ENCODE assay signal across 15 mouse cellular contexts in genomic region chr4:46341831-46342680, GRCm38 (mm10). TPM values are rescaled to one million over a fixed set of nuclear protein-coding genes. Genes with fewer than 3 reads are reported as not detected.
DNase-seq lines count a peak whose midpoint lies in the region; ATAC-seq lines count a peak whose summit lies in the region.
"Had no signal": no experiment of that assay in that cellular context is flagged by ENCODE, and none has a peak within 500 bp of the region (broad histone marks: within the 10 kb centered on the region; RNA-seq: fewer than 3 reads in every experiment).

No protein-coding gene starts in this region.

- no peak overlapping the region for H3K4me2 ChIP-seq in hindbrain, embryonic 11.5 days (replicated peaks; ENCODE audit: low read depth, low read length)
- no peak overlapping the region for H3K4me2 ChIP-seq in hindbrain, embryonic 13.5 days
- H3K4me2 ChIP-seq in midbrain, embryonic 11.5 days, result no peak overlapping the region

- no peak overlapping the region for H3K4me3 ChIP-seq in hindbrain, embryonic 11.5 days (ENCODE audit: low read depth, low read length)
- H3K4me3 ChIP-seq in hindbrain, embryonic 13.5 days, result no peak overlapping the region; the same call in 1 of the 2 replicates
- H3K4me3 ChIP-seq in midbrain, embryonic 11.5 days (ENCODE audit: low read depth, low read length), result no peak overlapping the region
- H3K4me3 ChIP-seq: neural tube, embryonic 12.5 days had no signal

- no peaks in the 10 kb centered on the region for H3K9me3 ChIP-seq in hindbrain, embryonic 11.5 days (ENCODE audit: control insufficient read depth, low read length)
- H3K9me3 ChIP-seq in hindbrain, embryonic 13.5 days, result no peaks in the 10 kb centered on the region
- H3K9me3 ChIP-seq in midbrain, embryonic 11.5 days (ENCODE audit: control insufficient read depth, low read length), result no peaks in the 10 kb centered on the region; the same call in 1 of the 2 replicates
- H3K9me3 ChIP-seq: neural tube, embryonic 12.5 days had no signal

- peaks cover 92% of the 10 kb centered on the region for H3K27me3 ChIP-seq in hindbrain, embryonic 11.5 days (ENCODE audit: control insufficient read depth, insufficient read depth, low read length)
- peaks cover 99% of the 10 kb centered on the region for H3K27me3 ChIP-seq in hindbrain, embryonic 13.5 days
- H3K27me3 ChIP-seq in midbrain, embryonic 11.5 days (ENCODE audit: control insufficient read depth, insufficient read depth, low read length), result peaks cover 96% of the 10 kb centered on the region

- H3K27ac ChIP-seq in hindbrain, embryonic 11.5 days (ENCODE audit: low read depth, low read length), result no peak overlapping the region
- H3K27ac ChIP-seq in hindbrain, embryonic 13.5 days, result no peak overlapping the region
- H3K27ac ChIP-seq in midbrain, embryonic 11.5 days (ENCODE audit: low read depth, low read length), result no peak overlapping the region
- H3K27ac ChIP-seq: neural tube, embryonic 12.5 days had no signal

- no peak for ATAC-seq in hindbrain, embryonic 11.5 days (ENCODE audit: low FRiP score)
- ATAC-seq in hindbrain, embryonic 13.5 days (ENCODE audit: low FRiP score), result no peak
- no peak for ATAC-seq in midbrain, embryonic 11.5 days (ENCODE audit: low FRiP score)
- ATAC-seq: activated CD4-positive, CD25-positive, alpha-beta regulatory T cell, adult 4 months had no signal

- WGBS in hindbrain, embryonic 11.5 days, result 10% methylated on average over 22 of the region's 22 CpGs
- WGBS in hindbrain, embryonic 13.5 days, result 9% methylated on average over 22 of the region's 22 CpGs
- 8% methylated on average over 22 of the region's 22 CpGs for WGBS in midbrain, embryonic 11.5 days

- peak; percentile 52 for DNase-seq in hindbrain, embryonic 11.5 days (ENCODE audit: low spot score)
- DNase-seq in R1 (ENCODE audit: low read depth, low spot score), result peak; percentile 23
- peak; percentile 31 for DNase-seq in embryo, embryonic 9.5 days (ENCODE audit: extremely low spot score)
- DNase-seq in midbrain, embryonic 11.5 days (ENCODE audit: low spot score, missing footprints), result peak; percentile 94
- DNase-seq in cerebellum, postnatal 25 days, result no peak
- no peak for DNase-seq in adrenal gland, postnatal 10 days
- DNase-seq: lung, postnatal 36 days had no signal

- H3K4me1 ChIP-seq in hindbrain, embryonic 11.5 days (replicated peaks; ENCODE audit: control insufficient read depth, insufficient read depth, low read length), result no peaks in the 10 kb centered on the region; the same call in none of the 2 replicates
- H3K4me1 ChIP-seq in hindbrain, embryonic 13.5 days (replicated peaks), result peaks cover 25% of the 10 kb centered on the region
- H3K4me1 ChIP-seq in midbrain, embryonic 11.5 days (ENCODE audit: control insufficient read depth, insufficient read depth, low read length), result peaks cover 5% of the 10 kb centered on the region

- no peaks in the 10 kb centered on the region for H3K36me3 ChIP-seq in hindbrain, embryonic 11.5 days (ENCODE audit: control insufficient read depth, insufficient read depth, low read length)
- H3K36me3 ChIP-seq in hindbrain, embryonic 13.5 days, result no peaks in the 10 kb centered on the region
- H3K36me3 ChIP-seq in midbrain, embryonic 11.5 days (ENCODE audit: control insufficient read depth, insufficient read depth, low read length), result no peaks in the 10 kb centered on the region
- H3K36me3 ChIP-seq: neural tube, embryonic 12.5 days had no signal

- no peak overlapping the region for H3K9ac ChIP-seq in hindbrain, embryonic 11.5 days (ENCODE audit: low read depth, low read length)
- H3K9ac ChIP-seq in hindbrain, embryonic 13.5 days, result no peak overlapping the region
- no peak overlapping the region for H3K9ac ChIP-seq in midbrain, embryonic 11.5 days (ENCODE audit: low read length)
- H3K9ac ChIP-seq: neural tube, embryonic 12.5 days had no signal

RNA-seq across cellular contexts. Expression of gene Foxe1, which starts 1.4 kb away (rescaled TPM):
- polyA plus RNA-seq in hindbrain, embryonic 11.5 days (2014; fragmentation: Nextera tagmentation; extraction: Ambion mirVana), result 0.08 and 0.48 TPM in 2 replicates
- not detected in 2 replicates for polyA plus RNA-seq in hindbrain, embryonic 13.5 days (2015; fragmentation: Nextera tagmentation; extraction: Ambion mirVana)
- polyA plus RNA-seq in midbrain, embryonic 11.5 days (2014; fragmentation: Nextera tagmentation; extraction: Ambion mirVana), result not detected in 2 replicates
- not detected for total RNA-seq in adrenal gland, postnatal 10 days (2021)
- total RNA-seq: common myeloid progenitor, adult 5-6 weeks; gastrocnemius, adult 18-20 months; layer of hippocampus, adult 8-10 months; left cerebral cortex, postnatal 4 days had no signal
- polyA plus RNA-seq: activated CD4-positive, CD25-positive, alpha-beta regulatory T cell, adult 4 months; neural tube, embryonic 12.5 days; small intestine, adult 2 months had no signal

RNA-seq across cellular contexts. Expression of gene Trmo, which starts 47.2 kb away (rescaled TPM):
- polyA plus RNA-seq in hindbrain, embryonic 11.5 days (2014; fragmentation: Nextera tagmentation; extraction: Ambion mirVana), result 9.9 and 10.6 TPM in 2 replicates
- polyA plus RNA-seq in hindbrain, embryonic 13.5 days (2015; fragmentation: Nextera tagmentation; extraction: Ambion mirVana), result 8.9 and 10.0 TPM in 2 replicates
- 11.9 and 13.8 TPM in 2 replicates for polyA plus RNA-seq in midbrain, embryonic 11.5 days (2014; fragmentation: Nextera tagmentation; extraction: Ambion mirVana)
- 1 to 10 TPM; 5.5 to 7.3 TPM for total RNA-seq in adrenal gland, postnatal 10 days (2021)

Comparison
In these comparisons a context has a peak if more than half of its experiments do, and no peak if none do; other contexts are left out.
1. DNase-seq: peak in hindbrain, embryonic 11.5 days (single experiment), R1 (single experiment), embryo, embryonic 9.5 days (single experiment) and midbrain, embryonic 11.5 days (single experiment); none in cerebellum, postnatal 25 days (0 of 2) and adrenal gland, postnatal 10 days (single experiment).